25 mouse cellular contexts compared by ENCODE assay signal in the genomic region with DNA sequence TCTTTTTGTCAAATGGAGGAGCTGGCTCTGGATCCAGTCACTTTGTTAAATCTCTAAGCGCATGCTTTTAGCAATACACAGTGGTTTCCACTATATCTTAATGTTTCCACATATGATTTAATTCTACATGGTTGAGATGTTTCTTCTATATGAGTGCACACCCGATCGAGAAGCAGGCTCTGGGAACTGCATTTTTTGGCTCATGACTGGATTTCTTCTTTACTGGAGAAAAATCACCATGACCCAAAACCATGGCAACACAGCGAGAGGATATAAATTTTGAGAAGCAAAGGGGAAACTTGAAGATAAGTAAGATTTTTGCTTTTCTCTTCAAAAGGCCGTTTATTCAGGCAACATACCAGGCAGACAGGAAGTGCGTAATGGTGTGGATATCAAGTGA.
DNase-seq lines count a peak whose midpoint lies in the region; ATAC-seq and TF ChIP-seq lines count a peak whose summit lies in the region.
"Had no signal": no experiment of that assay in that cellular context is flagged by ENCODE, and none has a peak within 500 bp of the region (broad histone marks: within the 10 kb centered on the region; RNA-seq: fewer than 3 reads in every experiment).

No protein-coding gene starts in this region.

- ATAC-seq in embryonic facial prominence, embryonic 13.5 days (ENCODE audit: insufficient number of reproducible peaks, insufficient read depth, low FRiP score, low TSS enrichment, low read depth), result no peak
- no peak for ATAC-seq in intestine, embryonic 14.5 days (replicated peaks; ENCODE audit: low FRiP score, low TSS enrichment, low read depth)
- ATAC-seq in intestine, postnatal 0 days, result no peak
- ATAC-seq in activated CD4-positive, CD25-positive, alpha-beta regulatory T cell, adult 4 months, result no peak
- ATAC-seq: forebrain, postnatal 0 days; hindbrain, embryonic 16.5 days; midbrain, embryonic 15.5 days had no signal

- no peak for DNase-seq in embryonic facial prominence, embryonic 10.5 days (ENCODE audit: low spot score)
- no peak for DNase-seq in intestine, embryonic 14.5 days (ENCODE audit: low spot score)
- DNase-seq in kidney, postnatal 14 days, result peak; percentile 10
- DNase-seq in kidney, adult 18-20 months, result no peak
- no peak for DNase-seq in adrenal gland, postnatal 4 days (ENCODE audit: low spot score in 2 of 2)
- DNase-seq: cerebellum, adult 8-10 months; cerebellum, postnatal 25 days; forebrain, postnatal 0 days; kidney, adult 11 months; layer of hippocampus, adult 9-11 months; right cerebral cortex, adult 18-20 months; spleen, adult 18-20 months; thymus, postnatal 14 days had no signal

- H3K9me3 ChIP-seq in embryonic facial prominence, embryonic 13.5 days, result no peaks in the 10 kb centered on the region
- H3K9me3 ChIP-seq in embryonic facial prominence, embryonic 10.5 days, result no peaks in the 10 kb centered on the region
- no peaks in the 10 kb centered on the region for H3K9me3 ChIP-seq in intestine, embryonic 14.5 days (ENCODE audit: control insufficient read depth, low read length)
- no peaks in the 10 kb centered on the region for H3K9me3 ChIP-seq in intestine, postnatal 0 days (ENCODE audit: control insufficient read depth)
- H3K9me3 ChIP-seq: forebrain, embryonic 12.5 days; limb, embryonic 12.5 days; lung, embryonic 15.5 days; midbrain, embryonic 10.5 days; midbrain, embryonic 15.5 days; neural tube, embryonic 12.5 days had no signal

- no peak overlapping the region for H3K4me2 ChIP-seq in embryonic facial prominence, embryonic 13.5 days
- H3K4me2 ChIP-seq in intestine, embryonic 14.5 days (ENCODE audit: low read length), result no peak overlapping the region
- H3K4me2 ChIP-seq in intestine, postnatal 0 days (replicated peaks; ENCODE audit: low read depth), result no peak overlapping the region
- H3K4me2 ChIP-seq: forebrain, embryonic 12.5 days; limb, embryonic 12.5 days; liver, embryonic 11.5 days; lung, embryonic 15.5 days; midbrain, embryonic 15.5 days; neural tube, embryonic 12.5 days had no signal

- H3K9ac ChIP-seq in embryonic facial prominence, embryonic 13.5 days, result no peak overlapping the region
- no peak overlapping the region for H3K9ac ChIP-seq in intestine, embryonic 14.5 days (ENCODE audit: low read length)
- no peak overlapping the region for H3K9ac ChIP-seq in intestine, postnatal 0 days (ENCODE audit: low read depth, low read length)
- H3K9ac ChIP-seq: forebrain, embryonic 12.5 days; forebrain, postnatal 0 days; limb, embryonic 12.5 days; lung, embryonic 15.5 days; midbrain, embryonic 15.5 days; neural tube, embryonic 12.5 days had no signal

- H3K4me3 ChIP-seq in embryonic facial prominence, embryonic 13.5 days, result no peak overlapping the region
- H3K4me3 ChIP-seq in embryonic facial prominence, embryonic 10.5 days, result no peak overlapping the region
- no peak overlapping the region for H3K4me3 ChIP-seq in intestine, embryonic 14.5 days (ENCODE audit: low read depth, low read length)
- H3K4me3 ChIP-seq in intestine, postnatal 0 days (ENCODE audit: low read depth, low read length), result no peak overlapping the region
- H3K4me3 ChIP-seq: forebrain, embryonic 12.5 days; limb, embryonic 12.5 days; lung, embryonic 15.5 days; midbrain, embryonic 10.5 days; midbrain, embryonic 15.5 days; neural tube, embryonic 12.5 days had no signal

- 59% methylated on average over 6 of the region's 6 CpGs for WGBS in embryonic facial prominence, embryonic 13.5 days
- WGBS in embryonic facial prominence, embryonic 10.5 days, result 92% methylated on average over 6 of the region's 6 CpGs
- WGBS in intestine, embryonic 14.5 days, result 59% methylated on average over 6 of the region's 6 CpGs
- WGBS in intestine, postnatal 0 days, result 79% methylated on average over 6 of the region's 6 CpGs

- peak overlapping the region; percentile 71 for H3K27ac ChIP-seq in embryonic facial prominence, embryonic 13.5 days
- no peak overlapping the region for H3K27ac ChIP-seq in embryonic facial prominence, embryonic 10.5 days (replicated peaks)
- H3K27ac ChIP-seq in intestine, embryonic 14.5 days (ENCODE audit: low read depth), result peak overlapping the region; percentile 67
- no peak overlapping the region for H3K27ac ChIP-seq in intestine, postnatal 0 days (ENCODE audit: low read depth, low read length)
- H3K27ac ChIP-seq: forebrain, embryonic 12.5 days; limb, embryonic 12.5 days; lung, embryonic 15.5 days; midbrain, embryonic 10.5 days; midbrain, embryonic 15.5 days; neural tube, embryonic 12.5 days had no signal

- H3K27me3 ChIP-seq in embryonic facial prominence, embryonic 13.5 days, result no peaks in the 10 kb centered on the region
- no peaks in the 10 kb centered on the region for H3K27me3 ChIP-seq in embryonic facial prominence, embryonic 10.5 days (replicated peaks; ENCODE audit: low read depth, poor library complexity, severe bottlenecking)
- no peaks in the 10 kb centered on the region for H3K27me3 ChIP-seq in intestine, embryonic 14.5 days (replicated peaks; ENCODE audit: control insufficient read depth, insufficient read depth, low read length)
- no peaks in the 10 kb centered on the region for H3K27me3 ChIP-seq in intestine, postnatal 0 days (replicated peaks; ENCODE audit: control insufficient read depth, insufficient read depth, low read length)
- H3K27me3 ChIP-seq: CH12.LX; forebrain, embryonic 12.5 days; lung, embryonic 15.5 days; midbrain, embryonic 15.5 days; neural tube, embryonic 12.5 days had no signal

- H3K4me1 ChIP-seq in embryonic facial prominence, embryonic 13.5 days, result peaks cover 7% of the 10 kb centered on the region; the same call in 1 of the 2 replicates
- no peaks in the 10 kb centered on the region for H3K4me1 ChIP-seq in embryonic facial prominence, embryonic 10.5 days
- 0 out of 2 replicates have a peak, but pooled peaks cover 3% of the 10 kb centered on the region for H3K4me1 ChIP-seq in intestine, embryonic 14.5 days (replicated peaks; ENCODE audit: control insufficient read depth, insufficient read depth, low read length)
- H3K4me1 ChIP-seq in intestine, postnatal 0 days (replicated peaks; ENCODE audit: control insufficient read depth, insufficient read depth, low read length), result no peaks in the 10 kb centered on the region
- H3K4me1 ChIP-seq: forebrain, embryonic 12.5 days; lung, embryonic 15.5 days; midbrain, embryonic 10.5 days; midbrain, embryonic 15.5 days; neural tube, embryonic 12.5 days had no signal

- no peaks in the 10 kb centered on the region for H3K36me3 ChIP-seq in embryonic facial prominence, embryonic 13.5 days
- H3K36me3 ChIP-seq in embryonic facial prominence, embryonic 10.5 days (replicated peaks), result no peaks in the 10 kb centered on the region
- no peaks in the 10 kb centered on the region for H3K36me3 ChIP-seq in intestine, embryonic 14.5 days (ENCODE audit: control insufficient read depth, insufficient read depth, low read length)
- no peaks in the 10 kb centered on the region for H3K36me3 ChIP-seq in intestine, postnatal 0 days (ENCODE audit: control insufficient read depth, insufficient read depth)
- H3K36me3 ChIP-seq: forebrain, embryonic 12.5 days; limb, embryonic 12.5 days; lung, embryonic 15.5 days; midbrain, embryonic 10.5 days; midbrain, embryonic 15.5 days; neural tube, embryonic 12.5 days had no signal

- no peak for TF ChIP-seq CTCF in intestine, postnatal 0 days (IDR thresholded peaks at IDR 0.05; ENCODE audit: low read depth)

Comparison
In these comparisons a context has a peak if more than half of its experiments do, and no peak if none do; other contexts are left out.
1. H3K27ac ChIP-seq: peak in embryonic facial prominence, embryonic 13.5 days (single experiment) and intestine, embryonic 14.5 days (single experiment); none in embryonic facial prominence, embryonic 10.5 days (single experiment) and intestine, postnatal 0 days (single experiment).